Mouse (Mus musculus): ENCODE measurements around the gene E2f3.

Gene E2f3

DNA sequence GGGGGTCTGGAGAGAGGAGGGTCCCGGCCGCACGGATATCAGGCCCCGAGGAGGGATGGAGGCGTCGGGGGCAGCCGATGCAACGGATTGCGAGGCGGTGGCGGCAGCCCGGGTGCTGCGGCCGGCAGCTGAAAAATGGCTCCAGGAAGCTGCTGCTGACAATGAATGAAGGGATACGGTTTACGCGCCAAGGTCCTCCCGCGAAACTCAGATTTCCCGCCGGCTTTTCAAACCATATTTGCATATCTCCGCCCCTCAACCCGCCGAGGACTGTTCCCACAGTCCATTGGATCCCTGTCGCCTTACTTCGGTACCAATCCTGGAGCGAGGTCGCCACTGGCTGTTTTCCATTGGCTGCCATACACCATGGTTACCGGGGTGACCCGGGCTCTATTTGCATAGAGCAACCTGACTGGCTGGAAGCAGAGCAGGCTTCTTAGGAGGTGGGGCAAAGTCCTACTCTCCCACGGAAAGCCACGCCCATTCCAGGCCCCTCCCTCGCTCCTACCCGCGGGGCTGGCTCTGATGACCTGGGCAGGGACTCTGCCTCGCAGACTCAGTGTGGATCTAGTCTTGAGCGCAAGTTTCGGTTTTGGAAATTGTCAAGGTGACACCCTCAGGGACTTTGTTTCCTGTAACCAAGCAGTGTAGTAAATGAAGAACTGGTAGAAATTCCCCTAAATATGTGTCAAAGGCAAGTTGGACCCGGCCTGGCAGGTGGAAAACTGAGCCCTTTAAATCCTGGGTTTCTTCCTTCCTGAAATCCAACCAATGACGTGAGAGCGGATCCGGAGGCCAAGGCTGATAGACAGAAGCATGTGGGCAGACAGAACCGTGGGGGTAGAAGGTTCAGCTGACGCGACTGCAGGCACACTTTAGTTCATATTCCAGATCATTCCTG, at the start of gene E2f3:
Gene E2f3 (minus strand): TSS at position 209 of the 901 bp plus-strand sequence.
- peak; percentile 96 for DNase-seq (ENCODE audit: low read depth, low spot score)

DNA sequence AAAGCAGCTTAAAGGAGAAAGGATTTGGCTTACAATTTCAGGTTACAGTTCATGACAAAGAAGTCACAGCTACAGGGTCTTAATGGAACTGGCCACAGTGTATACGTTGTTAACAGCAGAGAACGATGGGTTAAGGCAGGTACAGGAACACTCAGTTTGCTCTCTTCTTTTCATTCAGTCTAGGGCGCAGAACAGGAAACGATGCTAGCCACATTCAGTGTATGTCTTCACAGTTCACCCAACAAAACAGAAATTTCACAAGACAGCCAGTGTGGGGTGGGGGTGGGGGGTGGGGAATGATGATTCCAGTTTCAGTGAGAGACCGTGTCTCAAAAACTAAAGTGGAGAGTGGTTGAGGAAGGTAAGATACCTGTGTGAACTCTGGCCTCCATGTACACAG, 48.7 kb upstream of the E2f3 start:
- DNase-seq (ENCODE audit: low read depth, low spot score) = no peak

DNA sequence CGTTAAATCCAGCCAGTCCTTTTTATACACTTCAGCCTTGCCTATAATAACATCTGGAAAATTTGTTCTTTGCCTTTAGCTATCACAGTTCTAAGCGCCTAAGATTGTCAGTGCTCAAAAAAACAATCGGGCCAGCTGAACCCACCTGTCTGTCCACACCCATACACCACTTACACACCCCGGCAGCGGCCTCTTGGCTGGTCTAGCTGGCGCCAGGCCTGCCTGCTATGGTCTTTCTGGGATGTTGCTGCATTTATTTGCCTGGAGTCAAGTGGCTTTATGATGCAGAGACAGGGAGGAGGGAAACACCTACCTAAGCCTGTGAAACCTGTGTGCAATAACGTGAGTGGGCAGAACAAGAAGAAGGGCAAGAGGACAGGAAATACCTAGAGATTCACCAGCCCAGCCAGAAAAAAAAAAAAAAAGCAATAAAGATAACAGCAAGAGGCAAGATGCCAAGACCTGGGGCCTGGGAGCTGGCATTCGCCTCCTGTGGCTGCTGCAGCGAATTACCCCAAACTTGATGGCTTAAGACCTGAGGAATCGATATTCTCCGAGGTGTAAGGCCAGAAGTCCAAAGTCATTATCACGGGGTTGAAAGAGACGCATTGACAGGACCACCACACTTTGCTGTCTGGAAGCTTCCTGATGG, 45.9 kb upstream of the E2f3 start:
- DNase-seq (ENCODE audit: low read depth, low spot score) = no peak

DNA sequence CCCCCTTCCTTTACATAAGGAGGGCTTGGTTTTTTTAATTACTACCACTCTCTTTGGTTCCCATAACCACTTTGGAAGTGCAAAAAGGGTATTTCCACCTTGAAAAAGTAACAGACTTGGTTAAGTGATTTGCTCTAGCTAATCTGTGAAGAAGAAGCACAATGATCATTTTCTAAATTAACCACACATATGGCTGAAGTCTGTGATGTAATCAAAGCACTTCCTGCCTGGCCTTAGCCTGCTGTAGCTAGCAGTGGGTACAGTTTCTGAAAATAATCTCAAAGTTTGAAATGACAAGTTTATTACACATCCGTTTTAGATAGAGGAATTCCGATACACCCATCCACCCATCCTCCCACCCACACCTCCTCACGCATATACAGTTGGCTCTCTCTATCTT, 42.0 kb upstream of the E2f3 start:
- no peak for DNase-seq (ENCODE audit: low read depth, low spot score)

DNA sequence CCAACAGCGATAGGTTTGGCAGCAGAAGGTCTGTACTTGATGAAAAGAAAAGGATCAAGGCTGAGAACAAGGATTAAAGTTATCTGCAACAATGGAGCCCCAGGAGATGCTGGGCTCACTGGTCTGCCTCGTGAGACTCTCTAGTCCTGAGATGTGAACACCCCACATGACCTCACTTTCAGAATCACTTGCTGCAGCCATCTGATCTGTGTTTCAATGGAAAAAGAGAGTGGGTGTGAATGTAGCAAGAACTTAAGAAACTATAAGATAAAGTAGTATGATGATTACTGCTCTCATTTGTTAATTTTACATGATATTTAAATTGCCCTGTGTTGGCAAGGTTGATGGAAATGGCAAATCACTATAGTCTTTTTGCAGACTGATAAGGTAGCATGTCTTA, 36.6 kb upstream of the E2f3 start:
- DNase-seq (ENCODE audit: low read depth, low spot score) = no peak

DNA sequence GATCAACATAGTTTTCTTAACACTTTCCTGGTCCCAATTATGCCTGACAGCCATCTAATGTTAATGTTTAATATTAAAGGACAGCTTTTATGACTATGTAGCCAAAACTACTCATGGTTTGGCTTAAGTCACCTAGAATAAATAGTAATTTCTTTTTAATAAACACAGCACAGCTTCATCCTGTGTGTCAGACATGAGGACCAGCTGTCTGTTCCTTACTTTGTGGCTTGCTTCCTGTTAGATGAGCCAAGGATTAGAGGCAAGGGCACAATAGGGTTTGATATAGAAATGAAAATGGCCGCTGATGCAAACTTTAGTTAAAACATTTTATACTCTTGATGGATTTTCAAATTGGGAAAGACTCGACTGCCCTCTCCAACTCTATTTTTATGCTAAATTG, 32.7 kb upstream of the E2f3 start:
- no peak for DNase-seq (ENCODE audit: low read depth, low spot score)

DNA sequence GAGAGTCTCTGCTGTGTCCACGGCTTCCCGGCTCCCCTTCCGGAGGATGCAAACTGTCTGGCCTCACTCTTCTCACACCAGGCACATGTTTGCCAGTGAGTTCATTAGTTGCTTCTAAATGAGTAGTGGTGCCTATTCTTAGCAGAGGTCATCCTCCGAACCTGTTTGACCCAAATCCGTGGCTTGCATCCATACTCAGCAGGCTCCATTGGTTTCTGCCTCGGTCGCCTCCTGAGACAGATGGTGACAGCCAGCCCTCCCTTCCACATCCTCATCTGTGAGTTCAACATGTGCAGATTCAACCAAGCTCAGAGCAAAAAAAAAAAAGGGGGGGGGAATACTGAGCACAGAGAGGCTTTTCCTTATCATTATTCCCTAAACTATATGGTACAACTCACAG, 31.7 kb upstream of the E2f3 start:
- peak; percentile 18 for DNase-seq (ENCODE audit: low read depth, low spot score)

DNA sequence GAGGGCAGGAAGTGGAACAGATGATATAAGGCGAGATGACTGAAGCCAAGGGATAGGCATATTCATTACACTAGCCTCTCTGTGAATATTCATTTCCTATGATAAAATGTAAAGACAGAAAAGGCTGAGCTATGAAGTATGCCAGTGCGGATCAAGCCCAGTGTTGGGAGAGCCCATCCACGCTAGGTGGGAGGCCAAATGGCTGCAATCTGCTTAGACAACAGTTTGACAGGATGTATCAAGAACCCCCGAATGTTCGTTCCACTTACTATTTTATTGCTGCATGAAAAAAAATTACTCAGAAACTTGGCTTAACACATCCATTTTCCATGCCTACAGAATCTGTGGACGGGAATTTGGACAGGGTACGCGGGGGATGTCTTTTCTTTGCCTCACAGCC, 28.7 kb upstream of the E2f3 start:
- no peak for DNase-seq (ENCODE audit: low read depth, low spot score)

DNA sequence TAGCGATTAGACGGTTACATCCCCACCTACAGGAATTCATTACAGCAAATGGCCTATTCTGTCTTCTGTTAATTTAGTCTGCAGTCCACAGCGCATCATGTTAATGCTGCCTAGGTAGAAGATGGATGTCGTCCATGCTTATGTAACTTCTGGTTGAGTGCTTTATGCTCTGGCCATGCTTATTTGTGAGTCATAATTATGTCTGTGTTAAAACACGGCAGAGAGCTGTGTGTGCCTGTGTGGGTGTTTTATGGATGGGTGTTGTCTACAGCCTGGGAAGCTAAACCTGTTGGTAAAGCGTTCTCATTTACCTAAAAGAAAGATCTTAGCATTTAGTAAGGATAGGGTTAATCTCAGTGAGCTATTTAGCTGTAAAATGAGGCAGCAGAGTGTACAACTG, 26.4 kb upstream of the E2f3 start:
- DNase-seq (ENCODE audit: low read depth, low spot score) = no peak

DNA sequence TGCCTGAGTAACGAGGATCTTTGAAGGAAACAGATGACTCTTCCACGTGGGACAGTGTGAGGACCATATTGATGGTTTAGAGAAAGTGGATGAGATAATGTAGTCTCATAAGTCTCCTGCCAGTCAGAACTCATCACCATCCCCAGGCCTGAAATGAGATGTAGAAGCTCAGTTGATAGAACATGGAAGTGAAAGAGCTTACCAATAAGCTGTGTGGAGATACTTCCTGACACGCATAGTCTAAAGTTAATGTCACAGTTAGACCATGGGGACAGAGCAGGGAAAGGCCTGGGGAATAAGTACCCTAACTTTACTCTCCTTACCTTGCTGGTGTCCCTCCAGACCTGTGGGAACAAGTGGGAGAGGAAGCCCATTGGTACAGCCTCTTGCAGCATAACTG, 22.9 kb upstream of the E2f3 start:
- DNase-seq (ENCODE audit: low read depth, low spot score) = no peak

DNA sequence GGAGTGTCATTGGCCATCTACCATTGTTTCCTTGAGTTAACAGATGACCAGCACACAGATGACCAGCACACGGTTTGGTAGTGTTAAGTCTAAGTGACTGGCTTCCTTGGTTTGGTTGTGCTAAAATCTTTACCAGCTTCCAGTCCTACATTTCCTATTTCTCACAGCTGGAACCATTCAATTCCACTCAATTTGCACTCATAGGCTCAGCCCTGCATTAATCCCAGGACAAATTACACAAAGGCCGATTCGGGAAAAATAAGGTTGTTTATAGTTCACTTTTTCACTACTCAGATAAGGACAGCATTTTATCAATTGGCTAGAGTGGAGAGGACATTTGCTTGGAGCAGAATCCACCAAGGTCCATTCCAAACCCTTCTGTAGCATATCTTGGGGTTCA, 19.6 kb upstream of the E2f3 start:
- DNase-seq (ENCODE audit: low read depth, low spot score) = no peak

DNA sequence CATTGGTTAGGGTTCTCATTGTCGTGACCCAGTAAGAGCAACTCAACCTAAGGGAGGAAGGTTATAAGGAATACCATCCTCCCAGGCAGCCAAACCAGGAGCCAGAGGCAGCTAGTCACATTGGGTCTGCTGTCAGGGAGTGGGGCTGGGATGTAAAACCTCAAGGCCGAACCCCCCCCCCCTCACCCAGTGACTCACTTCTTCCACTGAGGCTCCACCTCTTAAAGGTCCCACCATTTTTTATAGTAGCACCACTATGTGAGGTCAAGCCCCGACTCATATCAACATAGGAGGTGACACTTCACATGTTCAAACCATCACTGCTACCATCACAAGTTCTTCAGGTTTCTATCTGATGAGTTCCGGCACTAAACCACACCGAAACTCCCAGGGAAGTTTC, 19.0 kb upstream of the E2f3 start:
- no peak for DNase-seq (ENCODE audit: low read depth, low spot score)

DNA sequence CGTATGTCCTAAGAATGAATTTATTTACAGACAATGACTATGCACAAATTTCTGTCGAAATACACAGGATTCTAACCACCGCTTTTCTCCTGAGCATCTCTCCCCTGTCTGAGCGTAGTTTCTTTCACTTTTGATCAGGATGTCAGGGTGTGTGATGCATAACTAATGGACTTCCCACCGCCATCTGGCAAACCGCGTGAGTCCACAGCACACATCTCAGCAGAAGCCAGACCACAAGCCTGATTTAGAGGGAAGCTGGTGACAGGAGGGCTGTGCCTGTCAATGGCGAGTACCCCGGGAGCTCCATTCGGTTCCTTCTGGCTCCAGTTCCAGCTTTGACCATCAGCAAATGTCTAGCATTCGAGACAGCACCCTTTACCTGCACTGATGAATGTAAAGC, 17.3 kb upstream of the E2f3 start:
- DNase-seq (ENCODE audit: low read depth, low spot score) = no peak

DNA sequence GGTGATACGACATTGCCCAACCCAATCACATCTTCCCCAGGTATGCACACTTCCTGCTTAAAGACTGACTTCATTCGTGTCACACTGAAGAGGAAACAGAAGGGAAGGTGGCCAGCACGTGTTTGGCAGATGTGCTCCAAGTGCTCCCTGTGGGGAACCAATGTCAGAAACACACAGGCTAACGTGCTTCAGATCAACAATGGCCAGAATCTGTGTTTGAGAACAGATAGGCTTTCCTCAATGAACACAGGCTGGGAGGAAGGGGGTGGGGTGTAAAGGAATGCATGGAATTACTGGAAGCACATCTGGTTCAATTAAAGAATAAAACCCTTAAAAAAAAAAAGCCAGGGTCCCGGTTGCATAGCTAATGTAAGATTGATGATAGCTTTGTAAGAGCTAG, 15.2 kb upstream of the E2f3 start:
- DNase-seq (ENCODE audit: low read depth, low spot score) = no peak

DNA sequence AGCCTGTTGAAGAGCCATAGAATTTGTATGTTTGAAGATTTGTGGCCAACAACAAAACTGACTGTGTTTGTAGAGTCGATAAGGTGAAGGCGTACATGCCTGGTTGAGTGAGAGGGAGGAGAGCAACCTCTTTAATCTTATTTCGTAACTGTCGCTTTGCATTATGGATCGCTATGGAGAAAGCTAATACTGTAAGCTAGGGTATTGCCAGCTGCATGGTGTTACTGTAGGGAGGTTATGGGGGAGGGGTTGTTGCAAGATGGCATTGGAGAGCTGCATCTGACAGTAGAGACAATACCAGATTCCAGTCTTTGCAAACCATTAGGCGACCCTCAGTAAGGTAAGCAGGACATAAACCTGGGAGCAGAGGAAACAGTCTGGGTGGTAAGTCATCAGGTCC, 2.1 kb upstream of the E2f3 start:
- peak; percentile 77 for DNase-seq (ENCODE audit: low read depth, low spot score)

DNA sequence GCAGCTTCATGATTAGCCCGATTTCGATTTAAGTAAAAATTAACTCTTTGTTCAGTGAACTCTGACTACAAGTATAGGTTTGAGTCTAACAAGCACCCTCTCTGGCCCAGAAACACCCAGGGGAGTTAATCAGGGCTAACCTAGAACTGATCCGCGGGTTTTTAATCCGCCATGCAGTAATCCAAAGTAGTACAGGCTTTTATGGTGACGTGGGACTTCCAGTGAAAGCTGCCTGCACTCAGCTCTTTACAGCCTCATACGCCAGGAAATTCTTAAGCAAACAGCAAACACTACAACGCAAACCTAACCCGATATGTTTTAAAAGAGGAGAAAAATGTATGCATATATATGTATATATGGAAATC, 875 bp upstream of the E2f3 start:
- peak; percentile 84 for DNase-seq (ENCODE audit: low read depth, low spot score)

DNA sequence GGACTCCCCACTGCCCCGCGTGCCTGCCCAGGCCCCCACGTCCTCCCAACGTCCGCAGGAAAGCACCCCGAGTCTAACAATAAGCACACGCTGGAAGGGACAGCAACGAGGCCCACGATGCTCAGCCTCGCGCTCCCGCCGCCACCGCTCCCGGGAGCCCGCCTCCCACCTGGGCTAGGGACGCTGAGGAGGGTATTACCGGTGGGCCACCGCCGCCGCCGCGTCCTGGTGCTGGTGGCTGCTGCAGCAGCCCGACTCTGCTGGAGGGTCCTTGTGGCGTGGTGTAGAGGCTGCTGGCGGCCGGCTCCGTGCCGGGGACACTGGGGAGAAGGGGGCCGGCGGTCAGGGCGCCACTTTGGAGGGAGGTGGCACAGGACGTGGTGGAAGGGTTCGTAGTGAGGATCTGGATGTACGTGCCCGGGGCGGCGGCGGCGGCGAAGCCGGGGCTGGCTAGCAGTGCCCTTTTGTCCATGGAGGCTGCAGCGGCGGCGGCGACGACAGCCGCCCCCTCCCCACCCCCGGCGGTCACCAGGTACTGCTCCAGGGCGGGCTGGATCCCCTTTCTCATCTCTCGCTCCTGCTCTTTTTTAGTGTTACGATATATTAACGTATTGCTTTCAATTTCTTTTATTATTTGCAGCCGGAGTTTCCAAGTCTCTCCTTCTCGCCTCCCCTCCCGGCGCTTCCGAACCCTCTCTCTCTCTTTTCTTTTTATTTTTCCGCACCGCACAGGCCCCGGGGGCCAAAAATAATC, 585 bp downstream of the E2f3 start:
- DNase-seq (ENCODE audit: low read depth, low spot score) = no peak

DNA sequence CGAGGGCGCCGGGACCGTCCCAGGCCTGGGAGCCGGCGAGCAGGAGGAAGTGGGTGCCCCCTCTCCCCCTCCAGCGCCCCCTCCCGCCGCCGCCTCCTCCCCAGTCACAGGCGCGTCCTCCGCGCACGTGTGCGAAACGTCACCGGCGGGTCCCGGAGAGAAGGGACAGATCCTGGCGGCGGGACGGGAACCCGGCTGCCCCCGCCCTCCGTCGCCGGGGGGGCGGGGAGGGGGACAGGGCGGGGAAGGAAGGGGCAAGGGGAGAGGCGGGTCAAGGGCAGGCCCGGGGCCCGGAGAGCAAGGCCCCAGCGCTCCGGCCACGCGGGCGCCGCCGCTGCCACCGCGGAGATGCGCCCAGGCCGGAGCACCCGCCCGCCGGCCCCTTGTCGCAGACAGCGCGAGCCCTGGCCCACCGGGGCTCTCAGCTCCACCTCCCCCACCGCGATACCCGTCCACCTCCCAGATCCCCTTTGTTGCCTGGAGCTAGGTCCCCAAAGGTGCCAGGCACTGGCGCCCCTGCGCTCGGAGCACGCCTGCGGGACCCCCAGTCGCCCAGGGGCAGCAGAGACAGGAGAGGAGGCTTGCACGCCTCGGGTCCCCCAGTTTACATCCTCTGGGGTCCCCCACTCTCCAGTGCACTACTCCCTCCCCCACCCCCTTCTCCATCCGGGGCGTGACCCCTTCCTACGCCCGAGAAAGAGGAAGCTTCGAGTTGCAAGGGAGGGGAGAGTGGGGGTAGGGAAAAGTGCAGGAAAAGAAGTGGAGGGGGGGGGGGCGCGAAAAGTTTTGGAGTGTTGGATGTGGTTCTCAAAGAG, 1.4 kb downstream of the E2f3 start:
- DNase-seq (ENCODE audit: low read depth, low spot score) = no peak

DNA sequence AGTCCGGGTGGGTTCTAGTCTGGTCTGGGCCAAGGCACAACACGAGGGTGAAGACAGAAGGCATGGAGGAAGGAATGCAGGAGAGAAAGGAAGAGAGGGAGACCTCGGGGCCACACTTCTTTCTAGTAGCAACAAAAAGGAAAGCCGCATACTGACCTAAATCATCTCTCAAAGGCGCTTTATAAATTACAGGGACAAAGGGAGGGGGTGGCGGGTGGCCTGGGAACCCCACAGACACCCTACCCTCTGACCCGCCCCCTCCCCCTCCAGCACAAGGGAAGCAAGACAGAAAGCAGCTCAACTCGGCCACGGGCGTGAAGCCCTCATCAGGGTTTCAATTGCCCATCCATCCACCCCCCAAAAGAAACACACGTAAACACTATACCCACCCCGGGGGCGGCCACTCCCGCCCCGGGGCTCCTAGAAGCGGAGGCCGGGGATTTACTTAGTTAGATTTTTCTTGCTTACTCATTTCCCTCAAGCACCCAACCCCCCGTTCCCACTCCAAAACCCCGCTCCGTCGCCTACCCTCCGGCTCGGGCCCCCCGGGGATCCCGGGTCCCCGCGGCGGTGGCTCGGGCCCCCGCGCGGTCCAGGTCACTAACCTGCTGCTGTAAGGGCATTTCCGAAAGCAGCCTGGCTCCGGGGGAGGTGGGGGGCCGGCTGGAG, 2.2 kb downstream of the E2f3 start:
- no peak for DNase-seq (ENCODE audit: low read depth, low spot score)

DNA sequence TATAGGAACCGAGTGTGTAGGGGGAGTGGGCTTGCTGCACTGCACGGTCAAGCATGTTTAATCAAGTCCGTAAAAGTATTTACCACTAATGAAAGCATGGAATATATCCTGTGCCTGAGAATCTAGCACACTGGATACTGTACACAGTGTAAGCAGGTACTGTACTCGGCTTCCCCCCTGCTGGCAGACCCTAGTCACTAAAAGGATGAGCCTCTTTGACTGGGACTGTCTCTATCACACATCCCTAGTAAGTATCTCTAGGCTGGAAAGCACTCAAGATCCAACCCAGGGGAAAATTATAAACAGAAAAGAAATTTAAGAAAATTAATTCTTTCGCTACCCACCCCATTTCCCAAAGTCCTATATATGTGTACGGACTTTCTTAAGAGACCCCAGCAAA, 2.8 kb downstream of the E2f3 start:
- no peak for DNase-seq (ENCODE audit: low read depth, low spot score)

DNA sequence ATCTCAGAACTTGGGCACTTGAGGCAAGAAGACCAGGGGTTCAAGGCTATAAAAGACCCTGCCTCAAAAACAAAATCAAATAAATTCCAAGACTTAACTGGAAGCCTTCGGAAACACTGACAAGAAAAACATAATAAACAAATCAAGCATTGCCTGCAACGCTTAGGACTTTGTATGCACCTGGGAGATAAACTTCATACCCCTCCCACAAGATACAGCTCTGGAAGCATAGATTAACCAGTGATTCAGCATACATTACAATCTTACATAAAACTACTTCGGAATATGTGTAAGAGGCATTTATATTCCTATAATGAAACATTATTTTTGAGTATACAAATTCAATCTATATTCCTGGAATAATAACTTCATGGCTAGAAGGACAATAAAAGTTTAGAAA, 3.5 kb downstream of the E2f3 start:
- DNase-seq (ENCODE audit: low read depth, low spot score) = no peak

Measured in retina, adult 2 months (tissue).